Mouse (Mus musculus) olfactory bulb, adult 2 months (tissue): Measurements from ENCODE around the gene Mef2d. TPM values are rescaled to one million over a fixed set of nuclear protein-coding genes. Genes with fewer than 3 reads are reported as not detected.

ENCODE experiments used
- H3K27ac ChIP-seq: fragments of 200-500 bp; 2 replicates; pipeline ENCODE4 v1.5.1; 2012; ENCODE audit warnings: low read depth, low read length; ENCODE audit not compliant: insufficient read depth
- H3K4me1 ChIP-seq: fragments of 200-500 bp; 2 replicates; pipeline ENCODE4 v1.6.1; 2012; ENCODE audit warnings: low read length; ENCODE audit not compliant: control insufficient read depth, insufficient read depth
- H3K4me3 ChIP-seq: fragments of 200-500 bp; 2 replicates; pipeline ENCODE4 v1.5.1; 2012; ENCODE audit warnings: mild to moderate bottlenecking, low read depth, low read length, moderate library complexity; ENCODE audit not compliant: insufficient read depth
- CTCF ChIP-seq: fragments of 200-500 bp; IDR thresholded peaks from 2 replicates; pipeline ENCODE4 v1.5.1; 2012; ENCODE audit warnings: low read depth, mild to moderate bottlenecking, low read length, moderate library complexity; ENCODE audit not compliant: insufficient read depth
- POLR2A ChIP-seq: fragments of 200-500 bp; IDR thresholded peaks from 2 replicates; pipeline ENCODE4 v1.6.1; 2012; ENCODE audit warnings: mild to moderate bottlenecking, low read depth, low read length, moderate library complexity; ENCODE audit not compliant: insufficient read depth
- WGBS: fragments of 180-500 bp; shearing (Covaris S2); methylation state at CpG from one replicate; pipeline ENCODE4 v1.1.7; 2018; 5-methylcytosine and 5-hydroxymethylcytosine counted together
- polyA plus RNA-seq: library from polyadenylated mRNA; stranded (reverse); fragments of >200 nt; gene quantifications from 2 replicates; pipeline ENCODE4 v1.2.4, GENCODE M21; 2012; ENCODE audit warnings: low replicate concordance; ENCODE audit not compliant: missing spikeins, insufficient read depth, insufficient read length

Gene Mef2d
- polyA plus RNA-seq, 1 experiment = not detected

GRCm38 (mm10) chr3:88153290-88154011 is 11.3 kb downstream of the Mef2d start:
- 59% methylated on average over 3 of the region's 3 CpGs for WGBS
- no peak for TF ChIP-seq CTCF
- no peak for TF ChIP-seq POLR2A
- H3K27ac ChIP-seq = peak overlapping the region; percentile 76
- H3K4me1 ChIP-seq = peaks cover 72% of the 10 kb centered on the region
- no peak overlapping the region for H3K4me3 ChIP-seq

DNA sequence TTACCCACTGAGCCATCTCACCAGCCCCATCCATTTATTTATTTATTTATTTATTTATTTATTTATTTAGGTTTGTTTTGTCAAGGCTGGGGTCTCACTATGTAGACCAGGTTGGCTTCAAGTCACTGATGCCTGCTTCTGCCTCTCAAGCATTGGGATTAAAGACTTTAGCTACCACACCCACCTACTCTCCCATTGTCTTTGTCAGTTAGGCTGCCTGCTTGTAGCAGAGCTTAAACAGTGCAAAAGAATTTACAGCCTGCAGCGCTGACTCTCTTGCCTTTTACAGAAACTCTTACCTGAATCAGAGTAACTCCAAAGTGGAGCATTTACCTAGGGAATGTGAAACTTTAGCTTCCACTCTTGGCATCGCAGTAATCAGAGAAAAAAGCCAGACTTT is 12.1 kb downstream of the Mef2d start:
- TF ChIP-seq CTCF = no peak
- no peak for TF ChIP-seq POLR2A

GRCm38 (mm10) chr3:88156817-88157216 is 14.6 kb downstream of the Mef2d start:
- H3K4me1 ChIP-seq = peaks cover 47% of the 10 kb centered on the region
- H3K27ac ChIP-seq = no peak overlapping the region; the same call in 1 of the 2 replicates
- no peak for TF ChIP-seq POLR2A
- TF ChIP-seq CTCF = no peak

More for the DNA sequence above, 12.1 kb downstream of the Mef2d start:
- Histone ChIP-seq H3K27ac (no peak overlapping the region), H3K4me1 (peaks cover 65% of the 10 kb centered on the region), H3K4me3 (no peak overlapping the region)
- 64% methylated on average over 2 of the region's 2 CpGs for WGBS

GRCm38 (mm10) chr3:88157771-88158597 is 15.8 kb downstream of the Mef2d start:
- H3K27ac ChIP-seq = no peak overlapping the region
- peaks cover 41% of the 10 kb centered on the region for H3K4me1 ChIP-seq
- 22% methylated on average over 23 of the region's 23 CpGs for WGBS
- H3K4me3 ChIP-seq = no peak overlapping the region
- TF ChIP-seq POLR2A = no peak
- peak; percentile 61 for TF ChIP-seq CTCF

More at GRCm38 (mm10) chr3:88156817-88157216, 14.6 kb downstream of the Mef2d start:
- H3K4me3 ChIP-seq = no peak overlapping the region

DNA sequence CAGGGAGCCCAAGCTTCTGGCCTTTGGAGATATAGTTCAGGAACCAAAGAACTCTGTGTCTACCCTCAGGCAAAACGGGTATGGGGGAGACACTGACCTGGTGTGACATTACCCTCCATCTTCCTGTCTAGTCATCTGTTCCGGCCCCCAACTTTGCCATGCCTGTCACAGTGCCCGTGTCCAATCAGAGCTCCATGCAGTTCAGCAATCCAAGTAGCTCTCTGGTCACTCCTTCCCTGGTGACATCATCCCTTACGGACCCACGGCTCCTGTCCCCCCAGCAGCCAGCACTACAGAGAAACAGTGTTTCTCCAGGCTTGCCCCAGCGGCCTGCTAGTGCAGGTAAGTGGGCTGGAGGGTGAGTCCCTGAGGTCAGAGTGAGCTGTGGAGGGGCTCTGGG is 16.8 kb downstream of the Mef2d start:
- no peak for TF ChIP-seq CTCF
- TF ChIP-seq POLR2A = no peak
- peaks cover 37% of the 10 kb centered on the region for H3K4me1 ChIP-seq
- no peak overlapping the region for H3K27ac ChIP-seq
- WGBS = 75% methylated on average over 6 of the region's 6 CpGs
- no peak overlapping the region for H3K4me3 ChIP-seq

GRCm38 (mm10) chr3:88160856-88161255 is 18.7 kb downstream of the Mef2d start:
- TF ChIP-seq POLR2A (no peak), CTCF (no peak)
- 73% methylated on average over 6 of the region's 6 CpGs for WGBS
- Histone ChIP-seq H3K27ac (no peak overlapping the region), H3K4me1 (peaks cover 30% of the 10 kb centered on the region), H3K4me3 (no peak overlapping the region)

DNA sequence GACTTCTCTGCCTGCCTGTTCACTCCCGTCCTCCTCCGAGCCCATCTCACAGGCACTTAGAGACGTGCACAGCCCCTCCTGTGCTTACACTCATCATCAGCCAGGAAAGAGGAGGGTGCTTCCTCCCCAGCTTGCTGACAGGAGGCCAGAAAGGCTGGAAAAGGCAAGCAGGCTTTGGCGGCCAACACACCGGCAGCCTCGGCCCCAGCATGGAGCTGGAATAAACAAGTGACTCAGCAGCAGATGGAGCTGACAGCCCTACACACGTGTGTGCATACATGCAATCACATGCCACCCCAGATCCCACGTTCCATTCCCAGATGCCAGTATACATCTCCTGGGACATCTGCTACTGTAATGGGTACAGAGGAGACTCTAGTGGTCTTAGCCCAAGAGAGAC is 20.1 kb downstream of the Mef2d start:
- Histone ChIP-seq H3K27ac (peak overlapping the region; percentile 59; the same call in 1 of the 2 replicates), H3K4me3 (no peak overlapping the region), H3K4me1 (peaks cover 23% of the 10 kb centered on the region)
- no peak for TF ChIP-seq CTCF
- no peak for TF ChIP-seq POLR2A
- WGBS = 17% methylated on average over 8 of the region's 8 CpGs

DNA sequence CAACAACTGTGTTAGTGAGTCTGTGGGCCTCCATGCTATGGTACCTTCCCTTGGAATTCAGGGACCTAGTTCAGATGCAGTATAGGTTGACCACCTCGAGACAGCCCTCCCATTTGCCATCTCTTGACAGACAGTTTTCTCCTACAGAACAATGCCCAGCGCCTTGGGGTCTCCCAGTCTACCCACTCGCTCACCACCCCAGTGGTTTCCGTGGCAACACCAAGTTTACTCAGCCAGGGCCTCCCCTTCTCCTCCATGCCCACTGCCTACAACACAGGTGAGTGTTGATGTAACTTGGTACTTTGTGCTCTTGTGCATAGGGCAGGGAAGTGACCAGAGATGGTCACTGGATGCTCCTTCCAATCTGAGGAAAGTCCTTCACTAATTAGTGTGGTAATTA is 20.6 kb downstream of the Mef2d start:
- 0 out of 2 replicates have a peak overlapping the region, but pooled peaks have one; percentile 59 for H3K27ac ChIP-seq
- WGBS = 64% methylated on average over 4 of the region's 4 CpGs

DNA sequence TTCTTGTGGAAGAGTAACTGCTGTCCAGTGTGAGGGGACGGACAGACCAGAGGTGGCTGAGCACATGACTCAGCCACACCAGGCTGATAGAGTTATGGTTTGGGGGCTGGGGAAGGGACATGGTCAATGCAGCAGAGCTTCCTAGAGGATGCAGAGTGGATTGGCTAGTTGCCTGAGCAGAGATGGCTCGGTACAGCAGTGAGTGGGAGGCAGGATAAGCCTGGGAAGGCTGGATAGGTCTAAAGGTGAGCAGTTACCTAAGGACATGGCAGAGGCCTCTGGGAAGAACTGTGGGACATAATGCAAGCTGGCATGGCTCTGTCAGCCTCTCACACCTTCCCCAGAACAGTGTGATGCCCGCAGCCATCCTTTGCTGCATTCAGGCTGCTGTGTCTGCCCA is 21.7 kb downstream of the Mef2d start:
- no peak overlapping the region for H3K27ac ChIP-seq
- no peak overlapping the region for H3K4me3 ChIP-seq
- 46% methylated on average over 3 of the region's 3 CpGs for WGBS
- H3K4me1 ChIP-seq = peaks cover 29% of the 10 kb centered on the region
- no peak for TF ChIP-seq CTCF
- TF ChIP-seq POLR2A = no peak

More for the DNA sequence above, 20.6 kb downstream of the Mef2d start:
- H3K4me3 ChIP-seq = no peak overlapping the region
- peaks cover 25% of the 10 kb centered on the region for H3K4me1 ChIP-seq
- TF ChIP-seq POLR2A (no peak), CTCF (no peak)
